Mouse (Mus musculus): ENCODE data around the gene Ap2a2. TPM values are rescaled to one million over a fixed set of nuclear protein-coding genes. Genes with fewer than 3 reads are reported as not detected.
A peak's percentile ranks its signal among the peaks of the same experiment; 100 is the strongest.

Ap2a2 gene
- polyA plus RNA-seq, 1 experiment from 2014 or later = 107 TPM

GRCm38 (mm10) chr7:141562421-141562851 lies 463 bp downstream of the Ap2a2 start:
- Histone ChIP-seq H3K4me2 (replicated peaks) (peak overlapping the region; percentile 74), H3K4me1 (replicated peaks) (peaks cover 38% of the 10 kb centered on the region), H3K36me3 (peaks cover 3% of the 10 kb centered on the region; the same call in 1 of the 2 replicates), H3K4me3 (replicated peaks) (peak overlapping the region; percentile 91), H3K27me3 (0 out of 2 replicates have a peak, but pooled peaks cover 2% of the 10 kb centered on the region), H3K27ac (peak overlapping the region; percentile 91), H3K9ac (replicated peaks) (peak overlapping the region; percentile 96), H3K9me3 (no peaks in the 10 kb centered on the region)
- WGBS = under 1% methylated on average over 32 of the region's 33 CpGs
- ATAC-seq = peak; percentile 74

- Histone ChIP-seq H3K27me3 (0 out of 2 replicates have a peak, but pooled peaks cover 2% of the 10 kb centered on the region), H3K4me3 (replicated peaks) (peak overlapping the region; percentile 91), H3K9ac (replicated peaks) (peak overlapping the region; percentile 96), H3K27ac (peak overlapping the region; percentile 91), H3K36me3 (peaks cover 3% of the 10 kb centered on the region; the same call in 1 of the 2 replicates), H3K9me3 (no peaks in the 10 kb centered on the region), H3K4me2 (replicated peaks) (peak overlapping the region; percentile 74), H3K4me1 (replicated peaks) (peaks cover 39% of the 10 kb centered on the region)
- peak; percentile 34; the same call in 1 of the 2 replicates for ATAC-seq
- 1% methylated on average over 21 of the region's 21 CpGs for WGBS
Observed at GRCm38 (mm10) chr7:141562852-141563427, 967 bp downstream of the Ap2a2 start.

- no peak for ATAC-seq
- WGBS = 75% methylated on average over 7 of the region's 7 CpGs
Observed at GRCm38 (mm10) chr7:141564561-141564960, 2.6 kb downstream of the Ap2a2 start.

GRCm38 (mm10) chr7:141566587-141566986 lies 4.6 kb downstream of the Ap2a2 start:
- H3K9ac ChIP-seq (replicated peaks) = peak overlapping the region; percentile 37; the same call in 1 of the 2 replicates
- 68% methylated on average over 7 of the region's 7 CpGs for WGBS
- H3K4me2 ChIP-seq (replicated peaks) = no peak overlapping the region
- no peak for ATAC-seq
- peaks cover 6% of the 10 kb centered on the region; the same call in 1 of the 2 replicates for H3K36me3 ChIP-seq
- no peaks in the 10 kb centered on the region for H3K27me3 ChIP-seq
- no peak overlapping the region for H3K4me3 ChIP-seq (replicated peaks)
- no peaks in the 10 kb centered on the region for H3K9me3 ChIP-seq
- peak overlapping the region; percentile 70; the same call in 1 of the 2 replicates for H3K27ac ChIP-seq
- H3K4me1 ChIP-seq (replicated peaks) = peaks cover 42% of the 10 kb centered on the region

More at GRCm38 (mm10) chr7:141564561-141564960, 2.6 kb downstream of the Ap2a2 start:
- Histone ChIP-seq H3K27me3 (0 out of 2 replicates have a peak, but pooled peaks cover 2% of the 10 kb centered on the region), H3K4me1 (replicated peaks) (peaks cover 46% of the 10 kb centered on the region), H3K36me3 (peaks cover 3% of the 10 kb centered on the region; the same call in 1 of the 2 replicates), H3K9ac (replicated peaks) (no peak overlapping the region), H3K4me3 (replicated peaks) (no peak overlapping the region), H3K4me2 (replicated peaks) (no peak overlapping the region), H3K27ac (no peak overlapping the region), H3K9me3 (no peaks in the 10 kb centered on the region)

DNA sequence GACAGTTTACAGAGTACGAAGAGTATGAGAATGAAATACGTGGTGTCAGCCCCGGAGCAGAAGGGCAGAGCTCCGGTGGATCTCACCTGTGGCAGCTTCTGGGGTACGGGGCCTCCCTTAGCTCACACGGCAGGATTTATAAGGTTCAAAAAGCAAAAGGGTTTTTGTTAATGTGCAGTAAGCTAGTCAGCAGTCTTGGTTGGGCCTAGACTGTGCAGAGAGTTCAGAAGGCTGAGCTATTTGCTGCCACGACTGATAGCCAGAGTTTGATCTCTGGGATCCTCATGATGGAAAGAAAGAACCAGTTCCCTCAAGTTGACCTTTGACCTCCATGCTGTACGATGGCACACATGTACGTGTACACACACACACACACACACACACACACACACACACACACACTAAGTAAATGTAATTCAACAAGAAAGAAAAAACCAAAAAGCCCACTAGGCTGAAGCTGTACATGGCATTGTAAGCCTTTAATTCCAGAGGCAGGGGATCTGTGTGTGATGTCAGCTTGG lies 7.4 kb downstream of the Ap2a2 start:
- Histone ChIP-seq H3K4me3 (replicated peaks) (no peak overlapping the region), H3K27ac (no peak overlapping the region), H3K4me2 (replicated peaks) (no peak overlapping the region), H3K27me3 (no peaks in the 10 kb centered on the region), H3K36me3 (peaks cover 6% of the 10 kb centered on the region; the same call in 1 of the 2 replicates), H3K9ac (replicated peaks) (no peak overlapping the region), H3K4me1 (replicated peaks) (peaks cover 26% of the 10 kb centered on the region), H3K9me3 (no peaks in the 10 kb centered on the region)
- ATAC-seq = no peak
- WGBS = 92% methylated on average over 9 of the region's 9 CpGs

DNA sequence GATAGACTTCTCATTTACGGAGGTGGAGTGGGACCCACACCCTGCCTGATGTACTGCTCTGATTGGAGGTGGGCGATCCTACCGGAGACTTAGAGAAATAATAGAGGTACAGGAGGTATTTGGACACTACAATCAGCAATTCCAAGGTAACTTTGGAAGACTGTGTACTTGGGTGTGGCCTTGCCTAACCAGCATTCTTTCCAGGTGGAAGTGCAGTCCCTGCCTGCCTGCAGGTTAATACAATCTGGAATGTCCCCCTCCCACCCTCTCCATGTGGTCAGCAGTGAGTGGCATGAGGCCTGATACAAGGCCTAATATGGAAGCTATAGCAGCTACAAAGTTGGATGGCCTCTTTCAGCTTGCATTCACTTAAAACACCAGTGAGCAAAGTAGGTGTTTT lies 7.9 kb downstream of the Ap2a2 start:
- Histone ChIP-seq H3K9me3 (no peaks in the 10 kb centered on the region), H3K4me3 (replicated peaks) (no peak overlapping the region), H3K36me3 (peaks cover 6% of the 10 kb centered on the region; the same call in 1 of the 2 replicates), H3K4me2 (replicated peaks) (no peak overlapping the region), H3K4me1 (replicated peaks) (peaks cover 21% of the 10 kb centered on the region), H3K9ac (replicated peaks) (no peak overlapping the region), H3K27ac (no peak overlapping the region), H3K27me3 (no peaks in the 10 kb centered on the region)
- 97% methylated on average over 3 of the region's 3 CpGs for WGBS
- no peak for ATAC-seq

DNA sequence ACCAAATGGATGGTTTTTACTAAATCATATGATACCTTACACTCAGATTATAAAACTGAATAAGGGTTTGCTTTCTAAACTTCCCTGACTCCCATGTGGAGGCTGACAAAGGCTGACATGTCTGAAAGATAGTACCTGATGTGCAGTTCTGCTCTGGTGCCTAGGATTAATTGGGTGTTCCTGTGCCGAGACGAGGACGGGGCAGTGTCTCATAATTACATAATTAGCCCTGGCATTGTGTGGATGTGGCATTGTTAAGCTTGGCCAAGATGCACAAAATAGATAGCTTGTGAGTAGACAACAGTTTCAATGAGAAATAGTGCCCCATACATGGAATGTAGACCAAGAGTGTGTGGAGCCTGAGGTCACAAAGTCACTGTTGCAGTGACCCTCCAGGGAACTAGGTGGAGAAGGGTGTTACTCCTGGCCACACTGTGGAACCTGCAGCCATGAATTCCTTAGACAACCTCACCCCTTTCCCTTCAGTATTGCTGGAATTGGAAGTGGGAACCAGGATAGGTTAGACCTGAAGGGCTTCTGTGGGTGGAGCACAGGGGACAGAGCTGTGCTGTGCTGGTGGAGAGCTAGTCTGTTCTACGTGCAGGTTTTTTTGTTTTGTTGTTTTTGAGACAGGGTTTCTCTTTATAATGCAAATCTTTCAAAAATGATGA lies 8.8 kb downstream of the Ap2a2 start:
- no peak for ATAC-seq
- H3K27ac ChIP-seq = no peak overlapping the region
- no peak overlapping the region for H3K4me3 ChIP-seq (replicated peaks)
- 79% methylated on average over 4 of the region's 4 CpGs for WGBS
- H3K36me3 ChIP-seq = 0 out of 2 replicates have a peak, but pooled peaks cover 3% of the 10 kb centered on the region
- no peak overlapping the region for H3K4me2 ChIP-seq (replicated peaks)
- no peaks in the 10 kb centered on the region for H3K27me3 ChIP-seq
- H3K9ac ChIP-seq (replicated peaks) = no peak overlapping the region
- H3K9me3 ChIP-seq = no peaks in the 10 kb centered on the region
- H3K4me1 ChIP-seq (replicated peaks) = peaks cover 20% of the 10 kb centered on the region

DNA sequence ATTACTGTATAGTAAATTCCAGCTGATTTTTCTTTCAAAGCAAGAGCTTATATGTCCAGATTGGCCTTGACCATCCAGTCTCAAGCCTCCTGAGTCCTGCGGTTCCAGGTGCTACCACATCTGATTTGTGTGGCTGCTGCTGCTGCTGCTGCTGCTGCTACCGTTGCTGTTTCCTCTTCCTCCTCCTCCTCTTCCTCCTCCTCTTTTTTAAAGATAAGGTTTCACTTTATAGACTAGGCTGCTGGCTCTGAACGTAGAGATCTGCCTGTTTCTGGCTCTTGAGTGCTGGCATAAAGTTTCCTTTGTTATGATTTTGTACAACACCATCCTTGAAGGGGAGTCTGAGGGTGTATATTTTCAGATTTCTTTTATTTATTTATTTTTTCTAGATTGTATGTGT lies 12.1 kb downstream of the Ap2a2 start:
- no peak for ATAC-seq
- Histone ChIP-seq H3K9me3 (no peaks in the 10 kb centered on the region), H3K36me3 (0 out of 2 replicates have a peak, but pooled peaks cover 3% of the 10 kb centered on the region), H3K27ac (no peak overlapping the region), H3K4me2 (replicated peaks) (no peak overlapping the region), H3K9ac (replicated peaks) (no peak overlapping the region), H3K4me1 (replicated peaks) (no peaks in the 10 kb centered on the region), H3K27me3 (no peaks in the 10 kb centered on the region), H3K4me3 (replicated peaks) (no peak overlapping the region)
- WGBS = 94% methylated on average over 3 of the region's 3 CpGs

GRCm38 (mm10) chr7:141575481-141575880 lies 13.5 kb downstream of the Ap2a2 start:
- no peak for ATAC-seq
- H3K4me2 ChIP-seq (replicated peaks) = no peak overlapping the region
- no peak overlapping the region for H3K4me3 ChIP-seq (replicated peaks)
- no peak overlapping the region for H3K9ac ChIP-seq (replicated peaks)
- no peaks in the 10 kb centered on the region for H3K9me3 ChIP-seq
- H3K36me3 ChIP-seq = no peaks in the 10 kb centered on the region
- WGBS = 88% methylated on average over 3 of the region's 3 CpGs
- H3K4me1 ChIP-seq (replicated peaks) = no peaks in the 10 kb centered on the region
- H3K27me3 ChIP-seq = no peaks in the 10 kb centered on the region
- no peak overlapping the region for H3K27ac ChIP-seq

DNA sequence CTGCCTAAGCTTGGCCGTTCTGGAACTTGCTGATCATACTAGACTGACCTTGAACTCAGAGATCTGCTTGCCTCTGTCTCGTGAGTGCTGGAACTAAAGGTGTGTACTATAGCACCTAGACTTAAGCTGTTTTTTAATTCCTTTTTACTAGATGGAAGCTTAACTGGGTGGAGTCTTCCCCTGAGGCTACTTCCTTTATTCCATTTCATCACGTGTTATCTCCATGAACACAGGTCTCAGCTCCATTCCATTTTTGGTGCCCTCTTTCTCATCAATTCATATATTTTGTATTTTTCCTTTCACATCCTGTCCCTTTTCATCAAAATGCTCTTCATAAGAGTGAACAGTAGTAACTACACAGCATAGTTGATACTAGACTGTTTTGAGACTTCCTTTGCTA lies 15.8 kb downstream of the Ap2a2 start:
- Histone ChIP-seq H3K9ac (replicated peaks) (no peak overlapping the region), H3K27me3 (no peaks in the 10 kb centered on the region), H3K27ac (no peak overlapping the region), H3K4me2 (replicated peaks) (no peak overlapping the region), H3K4me3 (replicated peaks) (no peak overlapping the region), H3K9me3 (no peaks in the 10 kb centered on the region), H3K4me1 (replicated peaks) (no peaks in the 10 kb centered on the region), H3K36me3 (no peaks in the 10 kb centered on the region)
- WGBS = 88% methylated on average over 3 of the region's 3 CpGs
- ATAC-seq = no peak

DNA sequence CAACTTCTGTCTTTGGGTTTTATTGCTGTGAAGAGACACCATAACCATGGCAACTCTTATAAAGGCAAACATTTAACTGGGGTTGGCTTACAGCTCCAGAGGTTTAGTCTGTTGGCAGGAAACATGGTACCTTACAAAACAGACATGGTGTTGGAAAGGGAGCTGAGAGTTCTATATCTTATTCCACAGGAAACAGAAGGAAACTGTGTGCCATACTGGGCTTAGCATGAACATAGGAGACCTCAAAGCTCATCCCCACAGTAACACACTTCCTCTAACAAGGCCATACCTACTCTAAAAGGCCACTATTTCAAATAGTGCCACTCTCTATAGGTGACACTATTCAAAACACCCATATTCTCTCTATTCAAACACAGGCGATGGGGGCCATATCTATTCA lies 16.5 kb downstream of the Ap2a2 start:
- ATAC-seq = no peak
- Histone ChIP-seq H3K4me1 (replicated peaks) (no peaks in the 10 kb centered on the region), H3K27me3 (no peaks in the 10 kb centered on the region), H3K9me3 (no peaks in the 10 kb centered on the region), H3K36me3 (no peaks in the 10 kb centered on the region), H3K27ac (no peak overlapping the region), H3K4me3 (replicated peaks) (no peak overlapping the region), H3K4me2 (replicated peaks) (no peak overlapping the region), H3K9ac (replicated peaks) (no peak overlapping the region)
- 96% methylated on average over 1 of the region's 1 CpGs for WGBS

- no peak overlapping the region for H3K27ac ChIP-seq
- no peaks in the 10 kb centered on the region for H3K36me3 ChIP-seq
- H3K4me2 ChIP-seq (replicated peaks) = no peak overlapping the region
- H3K9me3 ChIP-seq = no peaks in the 10 kb centered on the region
- ATAC-seq = no peak
- 99% methylated on average over 2 of the region's 2 CpGs for WGBS
- no peak overlapping the region for H3K9ac ChIP-seq (replicated peaks)
- H3K4me1 ChIP-seq (replicated peaks) = no peaks in the 10 kb centered on the region
- no peaks in the 10 kb centered on the region for H3K27me3 ChIP-seq
- H3K4me3 ChIP-seq (replicated peaks) = no peak overlapping the region
Observed at GRCm38 (mm10) chr7:141578943-141579342, 17.0 kb downstream of the Ap2a2 start.

Measured in midbrain, embryonic 13.5 days (tissue).